Mouse (Mus musculus): ENCODE measurements around the gene Myo1h. TPM values are rescaled to one million over a fixed set of nuclear protein-coding genes. Genes with fewer than 3 reads are reported as not detected.

The Myo1h gene
- polyA plus RNA-seq (2012; rRNA removed): 2.7 and 3.0 TPM in 2 replicates

- TF ChIP-seq POLR2A (IDR thresholded peaks at IDR 0.05; ENCODE audit: extremely low read depth, insufficient read depth, low read length): no peak
- no peak for TF ChIP-seq CTCF (IDR thresholded peaks at IDR 0.05; ENCODE audit: extremely low read depth, insufficient read depth, low read length)
- no peaks in the 10 kb centered on the region; the same call in 1 of the 2 replicates for H3K4me1 ChIP-seq (ENCODE audit: control insufficient read depth, insufficient read depth, low read length)
- H3K4me3 ChIP-seq (ENCODE audit: insufficient read depth, low read length): no peak within 1 kb of the TSS
- H3K27ac ChIP-seq (ENCODE audit: insufficient read depth, low read length): no peak within 1 kb of the TSS
Measured at GRCm38 (mm10) chr5:114288874-114289273, at the start of gene Myo1h. Myo1h (plus strand) TSS chr5:114289166.

- no peak overlapping the region for H3K27ac ChIP-seq (ENCODE audit: insufficient read depth, low read length)
- H3K4me3 ChIP-seq (ENCODE audit: insufficient read depth, low read length): no peak overlapping the region
- no peaks in the 10 kb centered on the region for H3K4me1 ChIP-seq (ENCODE audit: control insufficient read depth, insufficient read depth, low read length)
- no peak for TF ChIP-seq POLR2A (IDR thresholded peaks at IDR 0.05; ENCODE audit: extremely low read depth, insufficient read depth, low read length)
- no peak for TF ChIP-seq CTCF (IDR thresholded peaks at IDR 0.05; ENCODE audit: extremely low read depth, insufficient read depth, low read length)
Measured at GRCm38 (mm10) chr5:114239737-114240136, 49.2 kb upstream of the Myo1h start.

- no peak for TF ChIP-seq CTCF (IDR thresholded peaks at IDR 0.05; ENCODE audit: extremely low read depth, insufficient read depth, low read length)
- TF ChIP-seq POLR2A (IDR thresholded peaks at IDR 0.05; ENCODE audit: extremely low read depth, insufficient read depth, low read length): no peak
- no peak overlapping the region for H3K4me3 ChIP-seq (ENCODE audit: insufficient read depth, low read length)
- no peaks in the 10 kb centered on the region for H3K4me1 ChIP-seq (ENCODE audit: control insufficient read depth, insufficient read depth, low read length)
- no peak overlapping the region for H3K27ac ChIP-seq (ENCODE audit: insufficient read depth, low read length)
Measured at GRCm38 (mm10) chr5:114246465-114246864, 42.5 kb upstream of the Myo1h start.

- no peak overlapping the region for H3K27ac ChIP-seq (ENCODE audit: insufficient read depth, low read length)
- TF ChIP-seq CTCF (IDR thresholded peaks at IDR 0.05; ENCODE audit: extremely low read depth, insufficient read depth, low read length) (peak; percentile 80), POLR2A (IDR thresholded peaks at IDR 0.05; ENCODE audit: extremely low read depth, insufficient read depth, low read length) (no peak)
- H3K4me3 ChIP-seq (ENCODE audit: insufficient read depth, low read length): no peak overlapping the region
- no peaks in the 10 kb centered on the region for H3K4me1 ChIP-seq (ENCODE audit: control insufficient read depth, insufficient read depth, low read length)
Measured at GRCm38 (mm10) chr5:114248174-114248589, 40.8 kb upstream of the Myo1h start.

- no peaks in the 10 kb centered on the region for H3K4me1 ChIP-seq (ENCODE audit: control insufficient read depth, insufficient read depth, low read length)
- TF ChIP-seq CTCF (IDR thresholded peaks at IDR 0.05; ENCODE audit: extremely low read depth, insufficient read depth, low read length): no peak
- TF ChIP-seq POLR2A (IDR thresholded peaks at IDR 0.05; ENCODE audit: extremely low read depth, insufficient read depth, low read length): no peak
Measured at GRCm38 (mm10) chr5:114259495-114259894, 29.5 kb upstream of the Myo1h start.

GRCm38 (mm10) chr5:114261494-114261893 lies 27.5 kb upstream of the Myo1h start:
- Histone ChIP-seq H3K27ac (ENCODE audit: insufficient read depth, low read length) (no peak overlapping the region), H3K4me1 (ENCODE audit: control insufficient read depth, insufficient read depth, low read length) (no peaks in the 10 kb centered on the region), H3K4me3 (ENCODE audit: insufficient read depth, low read length) (no peak overlapping the region)
- TF ChIP-seq CTCF (IDR thresholded peaks at IDR 0.05; ENCODE audit: extremely low read depth, insufficient read depth, low read length) (no peak), POLR2A (IDR thresholded peaks at IDR 0.05; ENCODE audit: extremely low read depth, insufficient read depth, low read length) (no peak)

More at GRCm38 (mm10) chr5:114259495-114259894, 29.5 kb upstream of the Myo1h start:
- H3K27ac ChIP-seq (ENCODE audit: insufficient read depth, low read length): no peak overlapping the region
- H3K4me3 ChIP-seq (ENCODE audit: insufficient read depth, low read length): no peak overlapping the region

- Histone ChIP-seq H3K27ac (ENCODE audit: insufficient read depth, low read length) (no peak overlapping the region), H3K4me3 (ENCODE audit: insufficient read depth, low read length) (no peak overlapping the region), H3K4me1 (ENCODE audit: control insufficient read depth, insufficient read depth, low read length) (no peaks in the 10 kb centered on the region)
- TF ChIP-seq POLR2A (IDR thresholded peaks at IDR 0.05; ENCODE audit: extremely low read depth, insufficient read depth, low read length) (no peak), CTCF (IDR thresholded peaks at IDR 0.05; ENCODE audit: extremely low read depth, insufficient read depth, low read length) (no peak)
Measured at GRCm38 (mm10) chr5:114264030-114264459, 24.9 kb upstream of the Myo1h start.

GRCm38 (mm10) chr5:114264791-114265190 lies 24.2 kb upstream of the Myo1h start:
- H3K4me1 ChIP-seq (ENCODE audit: control insufficient read depth, insufficient read depth, low read length): no peaks in the 10 kb centered on the region
- no peak overlapping the region for H3K27ac ChIP-seq (ENCODE audit: insufficient read depth, low read length)
- TF ChIP-seq CTCF (IDR thresholded peaks at IDR 0.05; ENCODE audit: extremely low read depth, insufficient read depth, low read length) (no peak), POLR2A (IDR thresholded peaks at IDR 0.05; ENCODE audit: extremely low read depth, insufficient read depth, low read length) (no peak)
- no peak overlapping the region for H3K4me3 ChIP-seq (ENCODE audit: insufficient read depth, low read length)

GRCm38 (mm10) chr5:114268646-114269045 lies 20.3 kb upstream of the Myo1h start:
- TF ChIP-seq POLR2A (IDR thresholded peaks at IDR 0.05; ENCODE audit: extremely low read depth, insufficient read depth, low read length): no peak
- no peak for TF ChIP-seq CTCF (IDR thresholded peaks at IDR 0.05; ENCODE audit: extremely low read depth, insufficient read depth, low read length)
- H3K4me1 ChIP-seq (ENCODE audit: control insufficient read depth, insufficient read depth, low read length): no peaks in the 10 kb centered on the region
- H3K27ac ChIP-seq (ENCODE audit: insufficient read depth, low read length): no peak overlapping the region
- H3K4me3 ChIP-seq (ENCODE audit: insufficient read depth, low read length): no peak overlapping the region

- H3K4me3 ChIP-seq (ENCODE audit: insufficient read depth, low read length): no peak overlapping the region
- H3K27ac ChIP-seq (ENCODE audit: insufficient read depth, low read length): no peak overlapping the region
- H3K4me1 ChIP-seq (ENCODE audit: control insufficient read depth, insufficient read depth, low read length): no peaks in the 10 kb centered on the region
- no peak for TF ChIP-seq POLR2A (IDR thresholded peaks at IDR 0.05; ENCODE audit: extremely low read depth, insufficient read depth, low read length)
- no peak for TF ChIP-seq CTCF (IDR thresholded peaks at IDR 0.05; ENCODE audit: extremely low read depth, insufficient read depth, low read length)
Measured at GRCm38 (mm10) chr5:114269499-114269898, 19.5 kb upstream of the Myo1h start.
